Mouse (Mus musculus) E14TG2a.4 (cell line): ENCODE measurements around the gene Hmces.

Source experiments
- CTCF ChIP-seq: conservative IDR thresholded peaks from 2 replicates; pipeline ENCODE4 v1.5.1; 2014; ENCODE audit warnings: low read length
- NANOG ChIP-seq: IDR thresholded peaks from 2 replicates; pipeline ENCODE4 v1.6.1; 2014; ENCODE audit warnings: borderline replicate concordance, low read length, mixed read lengths
- POU5F1 ChIP-seq: IDR thresholded peaks from 2 replicates; pipeline ENCODE4 v1.6.1; 2014; ENCODE audit warnings: low read length, borderline replicate concordance

DNA sequence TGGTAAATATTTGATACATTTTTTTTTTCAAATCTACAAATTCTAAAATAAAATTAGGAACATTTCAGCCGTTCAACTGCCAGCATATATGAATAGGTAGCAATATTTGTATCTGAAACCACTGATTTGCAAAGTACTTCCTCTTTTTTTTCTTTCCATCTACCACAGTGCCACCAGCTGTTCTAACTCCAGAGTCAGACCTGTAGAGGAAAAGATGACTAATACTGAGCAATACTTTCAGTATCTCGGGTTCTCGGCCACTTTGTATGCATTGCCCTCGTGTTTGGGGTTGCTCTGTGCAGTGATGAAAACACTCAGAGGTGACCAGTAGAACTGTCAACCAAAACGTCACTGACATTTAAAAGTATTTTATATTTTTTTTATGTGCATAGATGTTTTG is 2.2 kb downstream of the Hmces start:
- TF ChIP-seq CTCF (no peak), POU5F1 (no peak), NANOG (no peak)
